Mouse (Mus musculus) ES-CJ7 (cell line): ENCODE measurements around the gene Nfib.
A peak's percentile ranks its signal among the peaks of the same experiment; 100 is the strongest.

Experiments
- DNase-seq: peaks from one replicate; pipeline ENCODE4 v3.0.0; 2011; ENCODE audit warnings: low read depth, low spot score

The Nfib gene

GRCm38 (mm10) chr4:82592086-82593030, 113.2 kb downstream of the Nfib start:
- no peak for DNase-seq

GRCm38 (mm10) chr4:82589345-82589890, 116.1 kb downstream of the Nfib start:
- DNase-seq: peak; percentile 59

- DNase-seq: no peak
Measured at GRCm38 (mm10) chr4:82588718-82589117, 116.8 kb downstream of the Nfib start.

GRCm38 (mm10) chr4:82587146-82587870, 118.2 kb downstream of the Nfib start:
- DNase-seq: no peak

- DNase-seq: no peak
Measured at GRCm38 (mm10) chr4:82586637-82587036, 118.9 kb downstream of the Nfib start.

GRCm38 (mm10) chr4:82585536-82585935, 120.0 kb downstream of the Nfib start:
- no peak for DNase-seq

- DNase-seq: no peak
Measured at GRCm38 (mm10) chr4:82585056-82585455, 120.5 kb downstream of the Nfib start.

GRCm38 (mm10) chr4:82584548-82584947, 121.0 kb downstream of the Nfib start:
- no peak for DNase-seq

- no peak for DNase-seq
Measured at GRCm38 (mm10) chr4:82573291-82573605, 132.3 kb downstream of the Nfib start.

- DNase-seq: no peak
Measured at GRCm38 (mm10) chr4:82572410-82573290, 132.9 kb downstream of the Nfib start.

- DNase-seq: no peak
Measured at GRCm38 (mm10) chr4:82558816-82559215, 146.7 kb downstream of the Nfib start.

GRCm38 (mm10) chr4:82555673-82556171, 149.8 kb downstream of the Nfib start:
- no peak for DNase-seq

- no peak for DNase-seq
Measured at GRCm38 (mm10) chr4:82553658-82554057, 151.9 kb downstream of the Nfib start.

GRCm38 (mm10) chr4:82552238-82552637, 153.3 kb downstream of the Nfib start:
- no peak for DNase-seq

- DNase-seq: no peak
Measured at GRCm38 (mm10) chr4:82549762-82550380, 155.7 kb downstream of the Nfib start.

- DNase-seq: no peak
Measured at GRCm38 (mm10) chr4:82548247-82548646, 157.3 kb downstream of the Nfib start.

GRCm38 (mm10) chr4:82543936-82544335, 161.6 kb downstream of the Nfib start:
- DNase-seq: no peak

- DNase-seq: peak; percentile 38
Measured at GRCm38 (mm10) chr4:82543398-82543740, 162.2 kb downstream of the Nfib start.

GRCm38 (mm10) chr4:82542656-82543397, 162.7 kb downstream of the Nfib start:
- no peak for DNase-seq

GRCm38 (mm10) chr4:82541894-82542510, 163.5 kb downstream of the Nfib start:
- peak; percentile 91 for DNase-seq
